Mouse (Mus musculus): Measurements from ENCODE around the gene Gm20716.
A peak's percentile ranks its signal among the peaks of the same experiment; 100 is the strongest.

The Gm20716 gene

DNA sequence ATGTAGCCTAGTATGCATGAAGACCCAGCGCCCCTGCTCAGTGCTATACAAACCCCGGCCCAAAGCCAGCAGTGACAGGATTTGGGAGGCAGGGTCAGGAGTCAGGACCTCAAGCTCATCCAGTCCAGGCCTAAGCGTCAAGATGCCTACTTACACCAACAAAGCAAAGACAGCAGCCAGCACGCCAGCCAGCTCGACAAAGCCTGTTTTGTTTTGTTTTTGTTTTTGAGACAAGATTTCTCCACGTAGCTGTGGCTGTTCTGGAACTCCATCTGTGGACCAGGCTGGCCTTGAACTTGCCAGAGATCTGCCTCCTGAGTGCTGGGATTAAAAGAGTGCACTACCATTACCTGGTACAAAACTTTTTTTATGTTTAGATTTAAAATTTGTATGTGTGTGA is 6.8 kb downstream of the Gm20716 start:
- no peak for DNase-seq

GRCm38 (mm10) chr2:168213788-168214397 is 16.3 kb downstream of the Gm20716 start:
- DNase-seq, result no peak

DNA sequence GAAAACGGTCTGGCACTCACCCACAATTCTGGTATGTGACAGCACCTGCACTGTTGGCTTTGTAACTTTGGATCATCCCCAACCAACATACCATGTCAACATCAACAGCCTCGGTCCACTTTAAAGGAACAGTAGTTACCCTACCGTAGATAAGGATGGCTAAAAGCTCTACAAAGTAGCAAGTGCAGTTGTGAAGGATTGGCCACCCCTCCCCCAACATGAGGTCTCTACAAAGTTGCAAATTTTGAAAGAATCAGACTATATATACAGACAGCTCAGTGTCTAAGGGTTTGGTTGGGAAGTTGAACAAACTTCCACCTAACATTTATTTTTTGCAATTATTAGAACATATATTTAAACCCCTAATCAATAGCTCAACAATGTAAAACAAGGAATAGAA is 22.3 kb downstream of the Gm20716 start:
- DNase-seq, result no peak

GRCm38 (mm10) chr2:168206725-168207644 is 23.2 kb downstream of the Gm20716 start, which contains the start of gene Adnp:
Gene Adnp, minus strand, starts transcription at chr2:168207112.
- DNase-seq, result peak; percentile 94

- peak; percentile 48 for DNase-seq
These were observed 24.2 kb downstream of the Gm20716 start for GRCm38 (mm10) chr2:168205681-168206631.

- DNase-seq, result peak; percentile 95
These were observed 24.9 kb downstream of the Gm20716 start for GRCm38 (mm10) chr2:168205265-168205664.

DNA sequence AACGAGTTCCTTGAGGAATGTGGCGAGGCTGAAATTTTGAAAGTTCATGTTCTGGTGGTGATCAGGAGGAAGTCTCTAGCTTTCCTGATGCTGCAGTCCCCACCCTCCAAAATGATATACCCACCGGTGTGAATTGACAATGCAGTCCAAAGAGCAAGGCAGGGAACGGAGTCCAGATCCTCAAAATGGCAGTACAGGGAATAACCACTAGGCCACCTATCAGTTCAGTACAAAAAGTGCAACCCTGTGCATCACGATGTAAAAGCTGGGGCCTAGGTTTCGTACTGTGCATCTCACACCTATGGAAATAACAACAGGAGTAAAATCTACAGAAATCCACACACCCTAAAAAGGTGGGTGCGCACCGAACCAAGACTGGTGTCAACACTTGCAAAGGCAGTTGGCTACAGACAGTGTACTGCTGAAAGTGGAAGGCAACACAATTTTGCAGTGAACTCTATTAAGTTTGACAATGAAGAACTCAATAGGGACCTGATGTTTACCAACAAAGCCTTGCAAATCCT is 25.6 kb downstream of the Gm20716 start:
- DNase-seq, result no peak

DNA sequence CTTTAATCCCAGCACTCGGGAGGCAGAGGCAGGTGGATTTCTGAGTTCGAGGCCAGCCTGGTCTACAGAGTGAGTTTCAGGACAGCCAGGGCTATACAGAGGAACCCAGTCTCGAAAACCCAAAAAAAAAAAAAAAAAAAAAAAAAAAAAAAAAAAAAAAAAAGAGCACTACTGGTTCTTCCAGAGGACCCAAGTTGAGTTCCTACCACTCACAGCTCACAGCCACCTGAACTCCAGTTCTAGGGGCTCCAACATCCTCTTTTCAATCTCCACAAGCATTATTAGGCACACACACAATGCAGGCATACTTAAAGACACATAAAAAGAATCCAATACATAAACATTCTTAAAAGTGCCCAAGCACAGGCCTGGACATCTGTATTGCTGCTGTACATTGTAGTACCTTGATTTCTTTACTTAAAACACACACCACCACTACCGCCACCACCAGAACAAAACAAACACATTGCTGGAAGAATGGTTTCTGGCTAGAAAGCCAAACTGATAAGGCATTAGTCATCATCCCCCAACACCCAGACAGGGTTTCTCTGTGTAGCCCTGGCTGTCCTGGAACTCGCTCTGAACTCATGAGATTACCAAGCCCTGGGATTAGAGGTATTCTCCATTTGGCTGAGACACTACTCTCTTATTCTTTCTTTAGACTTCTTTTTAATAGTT is 30.0 kb downstream of the Gm20716 start:
- no peak for DNase-seq

DNA sequence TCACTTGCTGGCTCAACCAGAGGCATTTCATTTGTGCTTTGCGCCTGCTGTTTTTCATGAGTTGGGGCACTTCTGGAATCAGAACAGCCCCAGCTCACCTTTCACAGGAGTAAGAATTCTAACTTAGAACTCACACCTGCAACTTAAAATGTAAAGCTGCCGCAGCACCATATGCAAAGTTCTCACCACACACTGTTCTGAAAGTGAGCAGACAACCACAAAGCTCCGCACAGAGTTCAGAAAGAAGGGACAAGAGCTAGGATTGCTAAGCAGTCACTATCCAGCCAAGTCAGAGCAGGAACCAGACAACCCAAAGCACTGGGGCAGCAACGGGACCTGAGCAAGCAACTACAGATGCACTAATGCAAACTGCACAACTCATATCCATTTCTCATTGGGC is 30.7 kb downstream of the Gm20716 start:
- DNase-seq, result no peak

DNA sequence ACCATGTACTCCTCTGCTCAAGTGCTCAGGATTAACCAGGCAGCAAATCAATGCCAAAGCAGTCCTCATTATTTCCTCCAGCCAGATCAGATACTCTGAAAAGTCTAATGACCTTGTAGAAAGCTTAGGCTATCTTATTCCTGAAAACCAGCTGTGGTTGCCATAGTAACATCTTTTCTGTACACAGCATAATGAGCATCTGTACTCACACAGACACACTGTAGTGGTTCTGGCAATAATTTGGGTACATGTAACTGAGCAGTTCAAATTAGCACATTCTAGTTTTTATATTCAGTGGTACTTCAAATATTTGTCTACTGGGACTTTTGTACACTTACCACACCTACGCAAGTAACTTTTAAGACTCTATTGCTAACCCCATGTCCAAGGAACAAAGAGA is 31.7 kb downstream of the Gm20716 start:
- no peak for DNase-seq

GRCm38 (mm10) chr2:168195721-168196120 is 34.4 kb downstream of the Gm20716 start:
- DNase-seq, result no peak

DNA sequence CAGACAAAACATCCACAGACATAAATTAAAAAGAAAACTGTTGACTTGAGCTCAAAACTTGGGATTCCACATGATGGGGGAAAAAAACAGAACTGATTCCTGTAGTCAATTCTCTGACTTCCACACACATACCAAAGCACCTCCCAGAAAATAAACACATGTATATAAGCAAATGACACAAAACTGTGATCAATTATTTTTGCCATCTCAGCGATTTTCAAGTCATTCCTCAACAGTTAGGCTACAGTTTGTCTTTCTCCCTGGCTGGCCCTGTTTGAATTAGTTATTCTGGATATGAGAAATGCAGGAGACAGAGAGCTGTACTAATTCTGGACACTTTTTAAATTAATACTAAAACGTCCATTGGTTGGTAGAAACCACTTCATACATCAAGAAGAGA is 36.5 kb downstream of the Gm20716 start:
- no peak for DNase-seq

DNA sequence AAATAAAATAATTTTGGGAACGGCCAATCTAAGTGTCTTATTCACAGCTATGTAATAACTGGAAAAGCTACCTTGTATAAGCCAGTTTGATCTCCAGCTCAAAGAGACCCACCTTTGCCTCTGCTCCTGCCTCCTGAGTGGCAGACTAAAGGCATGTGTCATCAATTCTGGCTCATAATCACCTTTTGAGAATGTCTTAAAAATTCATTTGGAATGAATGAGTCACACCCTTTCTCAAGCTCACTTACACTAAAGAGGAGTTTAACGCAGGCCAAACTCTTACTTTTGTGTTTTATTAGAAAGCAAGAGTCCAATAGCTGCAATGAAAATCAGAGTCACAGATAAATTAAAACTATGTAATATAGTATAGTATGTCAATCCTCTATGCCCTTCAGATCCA is 38.3 kb downstream of the Gm20716 start:
- DNase-seq, result no peak

DNA sequence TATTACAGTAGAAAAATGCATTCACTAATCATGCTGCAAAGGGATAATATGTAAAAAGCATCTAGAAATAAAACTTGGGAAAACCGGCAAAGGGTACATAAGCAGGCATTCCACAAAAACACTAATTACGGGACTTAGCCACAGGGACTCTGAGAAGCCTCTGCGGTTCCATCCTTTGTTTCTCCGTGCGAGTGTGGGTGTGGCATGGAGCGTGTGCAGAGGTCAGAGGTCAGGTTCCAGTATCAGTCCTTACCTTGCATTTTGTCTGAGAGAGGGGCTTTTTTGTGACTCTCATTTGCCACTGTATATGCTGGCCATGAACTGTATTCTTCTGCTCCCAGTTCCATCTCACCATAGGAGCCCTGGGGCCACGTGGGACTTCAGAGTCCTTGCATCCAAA is 54.2 kb downstream of the Gm20716 start:
- DNase-seq, result no peak

- no peak for DNase-seq
These were observed 59.9 kb downstream of the Gm20716 start for GRCm38 (mm10) chr2:168170167-168170685.

- DNase-seq, result no peak
These were observed 60.4 kb downstream of the Gm20716 start for GRCm38 (mm10) chr2:168169800-168170113.

DNA sequence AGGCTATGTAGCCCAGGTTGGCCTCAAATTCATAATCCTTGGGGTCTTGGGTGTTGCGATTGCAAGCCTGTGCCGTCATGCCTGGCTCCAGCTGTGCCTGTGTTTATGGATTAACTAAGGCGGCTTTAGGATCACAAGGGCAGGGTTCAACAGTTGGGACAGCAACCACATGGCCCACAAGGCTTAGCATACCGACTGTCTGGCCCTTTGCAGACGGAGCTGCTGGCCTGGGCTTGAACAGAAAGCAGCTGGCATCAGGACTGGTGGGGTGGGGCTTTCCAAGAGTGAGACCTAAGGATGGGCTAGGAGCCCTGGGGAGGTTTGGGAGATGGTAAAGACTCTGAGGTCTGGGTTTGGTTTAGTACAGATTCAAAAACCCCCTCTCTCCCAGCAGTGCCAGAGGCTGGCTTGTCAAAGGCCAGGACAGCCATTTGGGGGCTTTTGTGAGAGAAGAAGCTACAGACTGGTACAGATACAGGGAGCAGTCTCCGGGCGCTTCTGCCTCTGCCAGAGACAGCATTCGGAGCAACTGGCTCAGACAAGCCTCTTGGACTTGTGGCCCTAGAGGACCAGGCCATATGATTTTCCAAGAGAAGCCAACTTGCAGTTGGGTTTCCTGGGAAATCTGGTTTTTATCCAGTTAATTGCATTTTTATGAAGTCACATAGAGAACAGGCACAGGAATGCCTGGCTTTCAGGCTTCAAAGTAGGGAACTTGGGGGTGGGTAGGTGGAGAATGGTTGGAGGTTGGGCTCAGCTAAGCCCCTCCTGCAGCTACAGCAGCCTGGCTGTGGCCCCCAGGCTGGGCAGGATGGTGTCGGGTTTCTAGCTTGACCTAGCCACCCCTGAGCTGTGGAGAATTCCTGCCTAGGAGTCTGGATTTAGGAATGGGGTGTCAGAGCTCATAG is 61.0 kb downstream of the Gm20716 start:
- DNase-seq, result no peak

DNA sequence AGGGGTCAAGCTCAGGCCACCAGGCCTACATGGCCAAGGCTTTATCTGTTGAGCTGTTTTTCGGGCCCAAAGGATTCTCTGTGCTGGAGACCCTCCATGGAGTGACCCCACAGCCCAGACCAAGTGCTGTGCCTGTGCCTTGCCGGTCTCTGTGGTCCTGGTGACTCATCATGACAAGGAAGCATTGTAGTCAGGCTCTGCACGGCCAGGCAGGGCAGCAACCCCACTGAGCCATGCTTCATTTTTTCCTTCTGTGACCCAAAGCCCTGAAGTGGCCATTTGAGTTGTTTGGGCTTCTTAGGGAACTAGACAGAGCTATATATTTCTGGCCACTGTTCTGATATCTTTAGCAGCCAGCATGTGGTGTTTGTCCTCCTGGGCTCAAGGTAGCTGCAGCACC is 62.4 kb downstream of the Gm20716 start:
- DNase-seq, result no peak

- DNase-seq, result no peak
These were observed 63.3 kb downstream of the Gm20716 start for GRCm38 (mm10) chr2:168166750-168167460.

- DNase-seq, result no peak
These were observed 68.2 kb downstream of the Gm20716 start for GRCm38 (mm10) chr2:168161978-168162377.

Data from right cerebral cortex, postnatal 4 days (tissue).